Mouse (Mus musculus) olfactory bulb, adult 2 months (tissue): Measurements from ENCODE around the gene Dhrs3.

ENCODE experiments used
- CTCF ChIP-seq: fragments of 200-500 bp; IDR thresholded peaks from 2 replicates; pipeline ENCODE4 v1.5.1; 2012; ENCODE audit warnings: low read depth, mild to moderate bottlenecking, low read length, moderate library complexity; ENCODE audit not compliant: insufficient read depth
- POLR2A ChIP-seq: fragments of 200-500 bp; IDR thresholded peaks from 2 replicates; pipeline ENCODE4 v1.6.1; 2012; ENCODE audit warnings: mild to moderate bottlenecking, low read depth, low read length, moderate library complexity; ENCODE audit not compliant: insufficient read depth

DNA sequence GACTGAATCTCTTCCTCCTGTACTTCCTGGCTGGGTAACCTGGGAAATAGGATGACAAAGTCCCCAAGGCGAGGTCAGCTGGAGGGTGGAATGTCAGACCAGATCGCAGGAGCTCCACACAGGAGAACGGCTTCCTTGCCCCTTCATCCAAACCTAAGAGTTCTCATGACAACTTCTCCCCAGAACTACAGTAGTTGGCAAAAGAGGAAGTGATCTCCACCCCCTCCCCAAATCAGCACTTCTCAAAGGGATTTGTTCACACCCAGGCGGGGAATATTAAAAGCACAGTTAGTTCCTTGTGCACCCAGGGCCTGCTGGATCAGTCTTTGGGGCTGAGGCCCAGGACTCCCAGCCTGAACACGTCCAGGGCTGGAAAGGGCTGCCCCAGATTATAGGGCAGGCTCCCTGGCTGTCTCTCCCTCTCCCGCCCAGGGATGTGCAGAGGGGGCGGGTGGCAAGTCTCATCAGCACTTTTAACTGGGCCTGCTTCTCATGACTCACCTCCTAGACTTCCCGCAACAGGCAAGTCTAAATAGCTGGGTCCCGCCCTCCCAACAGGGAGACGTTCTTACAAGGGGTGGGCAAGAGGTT, 1.4 kb upstream of the Dhrs3 start:
- TF ChIP-seq POLR2A (no peak), CTCF (no peak)
